In genomic region chr14:51913062-51913959, GRCm38 (mm10) we compare ENCODE assay signal across 8 mouse cellular contexts. TPM values are rescaled to one million over a fixed set of nuclear protein-coding genes. Genes with fewer than 3 reads are reported as not detected.
DNase-seq lines count a peak whose midpoint lies in the region; ATAC-seq and TF ChIP-seq lines count a peak whose summit lies in the region.

No protein-coding gene starts in this region.

- CTCF ChIA-PET in Patski (lab: Charles Lee): interaction anchor here (1.0 to 1.3 kb wide), 3 partner anchors 9 to 46 kb away, joined by 3 to 6 read pairs (median 4); no protein-coding TSS in a partner anchor

- POLR2A ChIA-PET in Patski (lab: Charles Lee): no interaction called here

- peak overlapping the region; percentile 100 for H3K27ac ChIP-seq in gastrocnemius, adult 2 months
- peak overlapping the region; percentile 80 for H3K27ac ChIP-seq in hindbrain, embryonic 15.5 days (replicated peaks)

- WGBS in hindbrain, embryonic 15.5 days: under 1% methylated on average over 57 of the region's 58 CpGs

- intact Hi-C loops in gastrocnemius, adult 2 months (cut with DNase I): loop anchor here (2.0 kb wide), 1 partner anchor 71 kb away; the partner anchor contains the start of gene Arhgef40

- peak overlapping the region; percentile 78 for H3K4me3 ChIP-seq in gastrocnemius, adult 2 months
- peak overlapping the region; percentile 61 for H3K4me3 ChIP-seq in hindbrain, embryonic 15.5 days

- H3K4me1 ChIP-seq in hindbrain, embryonic 15.5 days (replicated peaks): peaks cover 19% of the 10 kb centered on the region

- no peaks in the 10 kb centered on the region for H3K9me3 ChIP-seq in hindbrain, embryonic 15.5 days

- peak; percentile 22 for ATAC-seq in Patski
- ATAC-seq in hindbrain, embryonic 15.5 days (ENCODE audit: low FRiP score, low read depth): peak; percentile 78

- H3K36me3 ChIP-seq in hindbrain, embryonic 15.5 days: no peaks in the 10 kb centered on the region

- peak overlapping the region; percentile 95 for H3K4me2 ChIP-seq in hindbrain, embryonic 15.5 days

- H3K9ac ChIP-seq in hindbrain, embryonic 15.5 days: peak overlapping the region; percentile 70

- no peak for TF ChIP-seq CTCF in Patski (IDR thresholded peaks at IDR 0.05)
- no peak for TF ChIP-seq CTCF in gastrocnemius, adult 2 months (IDR thresholded peaks at IDR 0.05)

- in situ Hi-C loops in Patski (cut with MboI; ENCODE audit: low pct_unique_long_range_greater_than_20kb): no loop called here

- DNase-seq in Patski (ENCODE audit: low read depth, low spot score): no peak
- peak; percentile 48 to 66 for DNase-seq in cerebellum, postnatal 36 days
- DNase-seq in gastrocnemius, adult 2 months: peak; percentile 97
- peak; percentile 44 for DNase-seq in left cerebral cortex, adult 11 months (ENCODE audit: low spot score)
- DNase-seq in lung, postnatal 14 days: peak; percentile 84
- peak; percentile 66 for DNase-seq in ovary, postnatal 14 days (ENCODE audit: low spot score)
- peak; percentile 97 for DNase-seq in thymus, postnatal 14 days

- H3K27me3 ChIP-seq in Patski: peaks cover 20% of the 10 kb centered on the region
- H3K27me3 ChIP-seq in hindbrain, embryonic 15.5 days: no peaks in the 10 kb centered on the region

RNA-seq across cellular contexts. Expression of gene Ndrg2, which starts 0.6 kb away (rescaled TPM):
- 1.1 TPM for polyA plus RNA-seq in Patski (2021)
- total RNA-seq in gastrocnemius, adult 2 months (2021): 1,000 to 10,000 TPM; 1,660 to 1,958 TPM
- polyA plus RNA-seq in hindbrain, embryonic 15.5 days (2015; fragmentation: Nextera tagmentation; extraction: Ambion mirVana): 235 and 267 TPM in 2 replicates

RNA-seq across cellular contexts. Expression of gene Tppp2, which starts 4.9 kb away (rescaled TPM):
- polyA plus RNA-seq in Patski (2021): not detected
- total RNA-seq in gastrocnemius, adult 2 months (2021): 1 to 10 TPM; 1.8 TPM
- not detected in 2 replicates for polyA plus RNA-seq in hindbrain, embryonic 15.5 days (2015; fragmentation: Nextera tagmentation; extraction: Ambion mirVana)

RNA-seq across cellular contexts. Expression of gene Rnase13, which starts 9.3 kb away (rescaled TPM):
- polyA plus RNA-seq in Patski (2021): not detected
- not detected for total RNA-seq in gastrocnemius, adult 2 months (2021)
- not detected in 2 replicates for polyA plus RNA-seq in hindbrain, embryonic 15.5 days (2015; fragmentation: Nextera tagmentation; extraction: Ambion mirVana)

RNA-seq across cellular contexts. Expression of gene Slc39a2, which starts 20.6 kb away (rescaled TPM):
- polyA plus RNA-seq in Patski (2021): 0.15 TPM
- total RNA-seq in gastrocnemius, adult 2 months (2021): 1 to 10 TPM in 1 of 2 experiments, under 1 TPM in 1; 0.69 to 1.1 TPM
- polyA plus RNA-seq in hindbrain, embryonic 15.5 days (2015; fragmentation: Nextera tagmentation; extraction: Ambion mirVana): 2.0 and 2.1 TPM in 2 replicates

RNA-seq across cellular contexts. Expression of gene Mettl17, which starts 28.7 kb away (rescaled TPM):
- 27.5 TPM for polyA plus RNA-seq in Patski (2021)
- 10 to 100 TPM; 11.5 to 12.9 TPM for total RNA-seq in gastrocnemius, adult 2 months (2021)
- polyA plus RNA-seq in hindbrain, embryonic 15.5 days (2015; fragmentation: Nextera tagmentation; extraction: Ambion mirVana): 75.2 and 82.7 TPM in 2 replicates

Comparison
In these comparisons a context has a peak if more than half of its experiments do, and no peak if none do; other contexts are left out.
1. RNA of gene Ndrg2, which starts 0.6 kb away (polyA plus RNA-seq): 235 to 267 TPM in hindbrain, embryonic 15.5 days; 1.1 TPM in Patski (single experiment); every median in the first group is over 100 times any median in the second.